Mouse (Mus musculus) forebrain, embryonic 12.5 days (tissue): Measurements from ENCODE around the gene Sash1. TPM values are rescaled to one million over a fixed set of nuclear protein-coding genes. Genes with fewer than 3 reads are reported as not detected.

ENCODE experiments used
- ATAC-seq: fragments of 200-750 bp; cut with Nextera tagmentation; 2 replicates; pipeline ENCODE4 v1.8.0; 2017; ENCODE audit warnings: moderate TSS enrichment; ENCODE audit not compliant: low FRiP score
- H3K27ac ChIP-seq: fragments of 300-500 bp; sonication (generic); 2 replicates; pipeline ENCODE4 v1.5.1; 2016; ENCODE audit warnings: mild to moderate bottlenecking
- H3K27me3 ChIP-seq: fragments of 300-500 bp; sonication (generic); 2 replicates; pipeline ENCODE4 v1.6.1; 2016; ENCODE audit warnings: mild to moderate bottlenecking
- H3K36me3 ChIP-seq: fragments of 300-500 bp; sonication (generic); replicated peaks from 2 replicates; pipeline ENCODE4 v1.6.1; 2016; ENCODE audit warnings: mild to moderate bottlenecking
- H3K4me1 ChIP-seq: fragments of 300-500 bp; sonication (generic); 2 replicates; pipeline ENCODE4 v1.6.1; 2016
- H3K4me2 ChIP-seq: fragments of 300-500 bp; sonication (generic); 2 replicates; pipeline ENCODE4 v1.6.1; 2016; ENCODE audit warnings: mild to moderate bottlenecking, moderate library complexity
- H3K4me3 ChIP-seq: fragments of 300-500 bp; sonication (generic); replicated peaks from 2 replicates; pipeline ENCODE4 v1.5.1; 2016; ENCODE audit warnings: mild to moderate bottlenecking
- H3K9ac ChIP-seq: fragments of 300-500 bp; sonication (generic); 2 replicates; pipeline ENCODE4 v1.6.1; 2016; ENCODE audit warnings: mild to moderate bottlenecking
- H3K9me3 ChIP-seq: fragments of 300-500 bp; sonication (generic); 2 replicates; pipeline ENCODE4 v1.6.1; 2016
- WGBS: fragments of 180-500 bp; shearing (Covaris S2); methylation state at CpG from one replicate; pipeline ENCODE4 v1.1.7; 2016; 5-methylcytosine and 5-hydroxymethylcytosine counted together
- polyA plus RNA-seq: library from polyadenylated mRNA; unstranded; fragments of >200 nt; fragmentation: Nextera tagmentation; extraction: Ambion mirVana; gene quantifications from 2 replicates; pipeline ENCODE4 v1.2.1, GENCODE M21; 2016

Gene Sash1
- polyA plus RNA-seq, 1 experiment from 2014 or later, result 4.6 TPM

DNA sequence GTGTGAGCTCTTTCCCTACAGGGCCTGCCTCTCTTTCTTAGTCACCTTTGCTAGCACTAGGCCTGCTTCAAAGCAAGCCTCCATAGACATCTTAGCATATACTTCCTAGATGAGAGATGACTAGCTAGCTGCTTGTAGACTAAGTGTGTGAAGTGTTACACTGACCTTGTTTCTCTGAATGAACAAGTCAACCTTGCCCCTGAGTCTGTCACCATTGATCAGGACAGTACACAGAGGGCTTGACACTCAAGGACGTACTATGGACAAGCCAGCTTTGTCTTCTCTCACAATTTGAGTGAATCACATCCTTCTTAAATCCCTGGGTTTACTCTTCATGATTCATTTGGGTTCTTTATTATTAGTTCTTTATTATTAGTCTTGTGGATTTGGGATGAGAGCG lies 109.1 kb downstream of the Sash1 start:
- ATAC-seq, result no peak
- 94% methylated on average over 2 of the region's 2 CpGs for WGBS

GRCm38 (mm10) chr10:8775794-8776193 lies 110.1 kb downstream of the Sash1 start:
- ATAC-seq, result no peak
- Histone ChIP-seq H3K36me3 (peaks cover 13% of the 10 kb centered on the region; the same call in 1 of the 2 replicates), H3K27ac (no peak overlapping the region), H3K9me3 (no peaks in the 10 kb centered on the region), H3K27me3 (no peaks in the 10 kb centered on the region), H3K4me1 (no peaks in the 10 kb centered on the region), H3K4me2 (no peak overlapping the region), H3K9ac (no peak overlapping the region), H3K4me3 (no peak overlapping the region)
- 94% methylated on average over 2 of the region's 2 CpGs for WGBS

More for the DNA sequence above, 109.1 kb downstream of the Sash1 start:
- Histone ChIP-seq H3K4me3 (no peak overlapping the region), H3K9me3 (no peaks in the 10 kb centered on the region), H3K27me3 (no peaks in the 10 kb centered on the region), H3K4me2 (no peak overlapping the region), H3K9ac (no peak overlapping the region), H3K36me3 (peaks cover 13% of the 10 kb centered on the region; the same call in 1 of the 2 replicates), H3K27ac (no peak overlapping the region), H3K4me1 (no peaks in the 10 kb centered on the region)

DNA sequence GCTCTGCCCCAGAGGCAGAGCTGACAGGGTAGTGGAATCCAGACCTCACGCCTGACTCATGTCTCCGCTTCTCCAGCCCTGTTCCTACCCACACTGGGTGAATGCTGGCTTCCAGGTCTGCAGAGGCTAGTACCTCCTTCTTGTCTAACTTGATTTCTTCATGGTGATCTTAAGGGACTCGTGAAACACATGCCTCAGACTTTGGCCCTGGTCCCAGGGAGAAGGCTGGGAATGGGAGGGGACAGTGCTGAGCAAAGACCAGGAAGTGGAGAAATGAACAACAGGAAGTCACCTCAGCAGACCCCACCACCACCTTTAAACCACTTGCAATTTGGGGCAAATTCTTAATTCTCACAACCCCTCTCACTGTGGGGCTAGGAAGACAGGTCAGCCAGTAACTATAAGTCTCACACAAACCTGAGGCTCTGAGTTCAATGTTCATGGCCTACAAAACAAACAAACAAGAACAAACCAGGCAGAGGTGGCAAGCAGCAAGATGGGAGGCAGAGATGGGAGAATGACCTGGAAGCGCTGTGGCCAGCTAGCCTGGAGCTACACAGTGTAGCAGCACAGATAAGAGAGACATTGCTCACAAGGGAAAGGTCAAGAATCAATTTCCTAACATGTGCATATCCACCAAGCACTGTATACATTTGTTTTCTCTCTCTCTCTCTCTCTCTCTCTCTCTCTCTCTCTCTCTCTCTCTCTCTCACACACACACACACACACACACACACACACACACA lies 113.2 kb downstream of the Sash1 start:
- 0 out of 2 replicates have a peak, but pooled peaks cover 3% of the 10 kb centered on the region for H3K9me3 ChIP-seq
- WGBS, result 89% methylated on average over 4 of the region's 4 CpGs
- peaks cover 9% of the 10 kb centered on the region; the same call in 1 of the 2 replicates for H3K36me3 ChIP-seq
- no peak for ATAC-seq
- H3K4me3 ChIP-seq, result no peak overlapping the region
- no peak overlapping the region for H3K27ac ChIP-seq
- H3K4me1 ChIP-seq, result no peaks in the 10 kb centered on the region
- H3K4me2 ChIP-seq, result no peak overlapping the region
- no peak overlapping the region for H3K9ac ChIP-seq
- no peaks in the 10 kb centered on the region for H3K27me3 ChIP-seq

DNA sequence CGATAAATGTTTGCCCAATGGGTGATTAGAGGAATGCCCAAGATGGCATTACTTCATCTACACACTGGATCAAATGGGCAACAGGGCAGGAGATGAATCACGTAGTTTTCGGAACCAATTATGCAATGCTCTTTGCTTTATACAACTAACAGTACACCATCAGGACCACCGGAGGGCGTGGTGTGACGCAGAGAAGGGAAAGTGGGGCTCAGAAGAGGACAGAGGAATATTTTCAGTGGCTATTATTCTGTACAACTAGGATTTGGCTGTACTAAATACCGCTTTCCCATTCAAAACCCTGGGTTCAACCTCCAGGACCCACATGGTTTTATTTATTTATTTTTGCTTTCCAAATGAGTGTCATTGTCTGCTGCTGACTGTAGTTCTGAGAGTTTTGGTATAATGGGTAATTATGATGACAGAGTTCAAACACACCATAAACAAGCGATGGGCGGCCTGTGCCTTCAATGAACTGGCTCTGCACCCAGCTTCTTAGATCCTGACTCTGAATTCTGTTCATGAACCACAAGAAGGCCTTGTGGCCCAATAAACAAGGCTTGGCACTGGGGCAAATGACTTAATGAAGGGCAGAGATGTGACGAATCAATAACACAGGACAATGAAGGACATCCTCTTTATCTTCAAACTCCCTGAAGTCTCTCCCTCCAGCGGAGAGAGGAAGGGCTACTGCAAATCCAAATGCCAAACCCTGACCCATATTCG lies 114.8 kb downstream of the Sash1 start:
- Histone ChIP-seq H3K27ac (no peak overlapping the region), H3K9ac (no peak overlapping the region), H3K4me1 (no peaks in the 10 kb centered on the region), H3K4me2 (no peak overlapping the region), H3K4me3 (no peak overlapping the region), H3K36me3 (peaks cover 9% of the 10 kb centered on the region; the same call in 1 of the 2 replicates), H3K9me3 (0 out of 2 replicates have a peak, but pooled peaks cover 3% of the 10 kb centered on the region), H3K27me3 (no peaks in the 10 kb centered on the region)
- 91% methylated on average over 12 of the region's 12 CpGs for WGBS
- ATAC-seq, result no peak

DNA sequence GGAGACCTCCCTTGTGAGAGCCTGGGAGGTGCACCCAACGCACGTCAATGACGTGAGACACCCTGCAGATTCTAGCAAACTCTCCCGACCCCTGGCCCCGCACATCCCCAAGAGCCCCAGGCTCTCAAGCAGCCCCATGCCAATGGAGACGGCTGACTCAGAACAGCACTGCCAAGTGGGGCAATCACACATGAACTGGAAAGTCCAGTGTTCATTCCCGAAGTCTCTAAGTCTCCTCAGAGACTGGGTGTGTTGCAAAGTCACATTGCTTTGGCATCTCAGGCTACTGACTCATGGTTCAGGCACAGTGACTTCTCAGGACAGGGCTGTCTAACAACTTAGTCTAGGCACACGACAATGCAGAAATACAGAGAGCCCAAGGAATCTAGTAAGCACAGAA lies 117.2 kb downstream of the Sash1 start:
- H3K4me1 ChIP-seq, result no peaks in the 10 kb centered on the region
- H3K9ac ChIP-seq, result no peak overlapping the region
- no peak overlapping the region for H3K4me3 ChIP-seq
- H3K9me3 ChIP-seq, result 0 out of 2 replicates have a peak, but pooled peaks cover 3% of the 10 kb centered on the region
- H3K27ac ChIP-seq, result no peak overlapping the region
- peaks cover 2% of the 10 kb centered on the region; the same call in 1 of the 2 replicates for H3K27me3 ChIP-seq
- no peak overlapping the region for H3K4me2 ChIP-seq
- no peaks in the 10 kb centered on the region for H3K36me3 ChIP-seq
- ATAC-seq, result no peak
- WGBS, result 87% methylated on average over 8 of the region's 8 CpGs

GRCm38 (mm10) chr10:8767381-8767780 lies 118.5 kb downstream of the Sash1 start:
- WGBS, result 90% methylated on average over 5 of the region's 5 CpGs
- Histone ChIP-seq H3K9ac (no peak overlapping the region), H3K4me3 (no peak overlapping the region), H3K4me1 (peaks cover 11% of the 10 kb centered on the region), H3K4me2 (no peak overlapping the region), H3K27me3 (peaks cover 7% of the 10 kb centered on the region; the same call in 1 of the 2 replicates), H3K36me3 (no peaks in the 10 kb centered on the region), H3K9me3 (0 out of 2 replicates have a peak, but pooled peaks cover 3% of the 10 kb centered on the region), H3K27ac (no peak overlapping the region)
- ATAC-seq, result no peak

- Histone ChIP-seq H3K36me3 (no peaks in the 10 kb centered on the region), H3K4me2 (no peak overlapping the region)
- WGBS, result 81% methylated on average over 10 of the region's 10 CpGs
Observed at GRCm38 (mm10) chr10:8765922-8766522, 119.8 kb downstream of the Sash1 start.

GRCm38 (mm10) chr10:8762771-8763170 lies 123.1 kb downstream of the Sash1 start:
- Histone ChIP-seq H3K4me3 (peak overlapping the region; percentile 25), H3K9ac (no peak overlapping the region), H3K4me2 (peak overlapping the region; percentile 51), H3K27ac (no peak overlapping the region), H3K9me3 (no peaks in the 10 kb centered on the region), H3K4me1 (peaks cover 40% of the 10 kb centered on the region), H3K27me3 (peaks cover 7% of the 10 kb centered on the region; the same call in 1 of the 2 replicates), H3K36me3 (no peaks in the 10 kb centered on the region)
- 19% methylated on average over 12 of the region's 12 CpGs for WGBS
- peak; percentile 43; the same call in 1 of the 2 replicates for ATAC-seq

More at GRCm38 (mm10) chr10:8765922-8766522, 119.8 kb downstream of the Sash1 start:
- peaks cover 7% of the 10 kb centered on the region; the same call in 1 of the 2 replicates for H3K27me3 ChIP-seq
- H3K4me3 ChIP-seq, result no peak overlapping the region
- ATAC-seq, result no peak
- no peak overlapping the region for H3K27ac ChIP-seq
- peaks cover 23% of the 10 kb centered on the region for H3K4me1 ChIP-seq
- H3K9ac ChIP-seq, result no peak overlapping the region
- H3K9me3 ChIP-seq, result 0 out of 2 replicates have a peak, but pooled peaks cover 3% of the 10 kb centered on the region

GRCm38 (mm10) chr10:8762209-8762701 lies 123.6 kb downstream of the Sash1 start:
- 2% methylated on average over 14 of the region's 14 CpGs for whole genome bisulfite sequencing
- ATAC-seq, result peak; percentile 71

DNA sequence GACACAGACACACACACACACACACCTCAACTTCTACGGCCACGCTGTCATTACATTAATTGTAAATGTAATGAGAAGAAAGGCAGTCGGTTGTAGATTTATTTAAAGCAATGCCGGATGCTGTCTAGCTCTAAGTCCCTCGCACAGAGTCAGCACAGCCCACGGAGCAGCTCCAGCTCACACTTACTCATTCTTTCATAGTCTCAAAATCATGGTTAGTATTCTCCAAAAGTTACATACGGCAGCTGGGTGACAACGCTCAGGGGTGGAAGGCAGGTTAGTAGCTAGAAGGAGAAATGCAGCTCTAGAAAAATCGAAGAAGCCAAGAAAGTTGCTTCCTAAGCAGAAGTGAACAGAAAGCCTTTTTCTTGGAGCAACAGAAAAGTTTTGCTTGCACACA lies 124.2 kb downstream of the Sash1 start:
- Histone ChIP-seq H3K9ac (no peak overlapping the region), H3K9me3 (no peaks in the 10 kb centered on the region), H3K27ac (peak overlapping the region; percentile 53; the same call in 1 of the 2 replicates), H3K4me3 (peak overlapping the region; percentile 25), H3K36me3 (no peaks in the 10 kb centered on the region), H3K4me1 (peaks cover 51% of the 10 kb centered on the region), H3K4me2 (peak overlapping the region; percentile 51), H3K27me3 (peaks cover 7% of the 10 kb centered on the region; the same call in 1 of the 2 replicates)
- no peak for ATAC-seq
- 47% methylated on average over 9 of the region's 9 CpGs for WGBS

More at GRCm38 (mm10) chr10:8762209-8762701, 123.6 kb downstream of the Sash1 start:
- Histone ChIP-seq H3K36me3 (no peaks in the 10 kb centered on the region), H3K4me1 (peaks cover 45% of the 10 kb centered on the region), H3K27ac (peak overlapping the region; percentile 53), H3K9ac (no peak overlapping the region), H3K9me3 (no peaks in the 10 kb centered on the region), H3K4me3 (peak overlapping the region; percentile 25), H3K27me3 (peaks cover 7% of the 10 kb centered on the region; the same call in 1 of the 2 replicates), H3K4me2 (peak overlapping the region; percentile 51)

DNA sequence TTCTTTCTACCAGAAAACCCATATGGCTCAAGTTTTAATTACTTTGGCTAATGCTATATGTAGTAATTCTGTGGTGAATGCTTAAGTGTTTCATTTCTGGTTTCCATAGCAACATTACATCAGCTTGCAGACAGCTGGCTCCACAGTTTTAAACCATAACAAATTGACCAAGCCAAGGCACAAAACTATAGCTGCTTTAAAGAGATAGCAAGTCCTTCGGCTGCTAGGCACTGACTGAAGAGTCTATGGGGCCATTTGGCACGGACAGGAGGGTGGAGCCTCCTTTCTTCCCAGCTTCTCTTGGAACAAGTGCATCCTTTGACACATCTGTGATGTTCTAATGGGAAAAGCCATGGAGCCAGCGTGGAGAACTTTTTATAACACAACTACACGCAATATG lies 125.3 kb downstream of the Sash1 start:
- Histone ChIP-seq H3K4me2 (no peak overlapping the region), H3K9me3 (no peaks in the 10 kb centered on the region), H3K27ac (no peak overlapping the region), H3K36me3 (no peaks in the 10 kb centered on the region), H3K4me3 (no peak overlapping the region), H3K27me3 (peaks cover 11% of the 10 kb centered on the region), H3K9ac (no peak overlapping the region), H3K4me1 (peaks cover 59% of the 10 kb centered on the region)
- 23% methylated on average over 4 of the region's 4 CpGs for WGBS
- ATAC-seq, result no peak

GRCm38 (mm10) chr10:8759228-8759627 lies 126.6 kb downstream of the Sash1 start:
- ATAC-seq, result no peak
- Histone ChIP-seq H3K4me2 (no peak overlapping the region), H3K27ac (no peak overlapping the region), H3K4me1 (peaks cover 59% of the 10 kb centered on the region), H3K4me3 (no peak overlapping the region), H3K36me3 (no peaks in the 10 kb centered on the region), H3K27me3 (peaks cover 11% of the 10 kb centered on the region), H3K9ac (no peak overlapping the region), H3K9me3 (no peaks in the 10 kb centered on the region)
- 91% methylated on average over 7 of the region's 7 CpGs for WGBS
